Mouse (Mus musculus) ES-Bruce4 (cell line): Measurements from ENCODE around the gene Cul9. TPM values are rescaled to one million over a fixed set of nuclear protein-coding genes. Genes with fewer than 3 reads are reported as not detected.

ENCODE experiments used
- H3K27ac ChIP-seq: 2 replicates; pipeline ENCODE4 v1.5.1; 2012; ENCODE audit warnings: low read length, inconsistent platforms; ENCODE audit not compliant: insufficient read depth
- H3K27me3 ChIP-seq: 2 replicates; pipeline ENCODE4 v1.6.1; 2012; ENCODE audit warnings: mild to moderate bottlenecking, low read length, inconsistent platforms; ENCODE audit not compliant: control insufficient read depth, poor library complexity, insufficient read depth, severe bottlenecking
- H3K36me3 ChIP-seq: 2 replicates; pipeline ENCODE4 v1.6.1; 2012; ENCODE audit warnings: inconsistent platforms, mild to moderate bottlenecking, low read length, moderate library complexity; ENCODE audit not compliant: control insufficient read depth, poor library complexity, insufficient read depth, severe bottlenecking
- H3K4me1 ChIP-seq: one replicate; pipeline ENCODE4 v1.8.1; 2011; ENCODE audit warnings: low read length; ENCODE audit not compliant: control insufficient read depth, insufficient read depth
- H3K4me3 ChIP-seq: 2 replicates; pipeline ENCODE4 v1.5.1; 2011; ENCODE audit warnings: low read depth, mild to moderate bottlenecking, low read length
- H3K9ac ChIP-seq: 2 replicates; pipeline ENCODE4 v1.6.1; 2012; ENCODE audit warnings: low read depth, mild to moderate bottlenecking, inconsistent platforms; ENCODE audit not compliant: poor library complexity, severe bottlenecking
- H3K9me3 ChIP-seq: replicated peaks from 2 replicates; pipeline ENCODE4 v1.6.1; 2012; ENCODE audit warnings: mild to moderate bottlenecking, low read length, inconsistent platforms; ENCODE audit not compliant: control insufficient read depth, poor library complexity, insufficient read depth, severe bottlenecking
- CTCF ChIP-seq: IDR thresholded peaks from one replicate; pipeline ENCODE4 v1.8.1; 2011; ENCODE audit warnings: low read depth, low read length
- EP300 ChIP-seq: IDR thresholded peaks from 2 replicates; pipeline ENCODE4 v1.6.1; 2011; ENCODE audit warnings: low read depth, low read length; ENCODE audit not compliant: insufficient read depth
- POLR2A ChIP-seq: IDR thresholded peaks from one replicate; pipeline ENCODE4 v1.8.1; 2011; ENCODE audit warnings: low read length; ENCODE audit not compliant: insufficient read depth
- polyA plus RNA-seq: library from polyadenylated mRNA; stranded (reverse); fragments of >200 nt; gene quantifications from 2 replicates; pipeline ENCODE4 v1.2.4, GENCODE M21; 2011; ENCODE audit warnings: low read depth; ENCODE audit not compliant: missing spikeins, insufficient read depth, insufficient read length

The Cul9 gene
- polyA plus RNA-seq, 1 experiment, result 4.4 TPM

- Histone ChIP-seq H3K27ac (no peak overlapping the region), H3K36me3 (0 out of 2 replicates have a peak, but pooled peaks cover 4% of the 10 kb centered on the region), H3K4me1 (peaks cover 10% of the 10 kb centered on the region), H3K9me3 (no peaks in the 10 kb centered on the region), H3K9ac (no peak overlapping the region), H3K4me3 (no peak overlapping the region), H3K27me3 (no peaks in the 10 kb centered on the region)
- TF ChIP-seq POLR2A (no peak), CTCF (no peak), EP300 (no peak)
Measured at GRCm38 (mm10) chr17:46548741-46549140, 2.6 kb upstream of the Cul9 start.

GRCm38 (mm10) chr17:46547923-46548322, 1.7 kb upstream of the Cul9 start:
- TF ChIP-seq CTCF (no peak), EP300 (no peak), POLR2A (no peak)
- Histone ChIP-seq H3K27ac (no peak overlapping the region), H3K36me3 (0 out of 2 replicates have a peak, but pooled peaks cover 4% of the 10 kb centered on the region)

GRCm38 (mm10) chr17:46546995-46547394, 807 bp upstream of the Cul9 start:
- no peaks in the 10 kb centered on the region for H3K27me3 ChIP-seq
- H3K9ac ChIP-seq, result no peak overlapping the region
- 0 out of 2 replicates have a peak, but pooled peaks cover 4% of the 10 kb centered on the region for H3K36me3 ChIP-seq
- H3K4me3 ChIP-seq, result 0 out of 2 replicates have a peak overlapping the region, but pooled peaks have one; percentile 5
- TF ChIP-seq POLR2A (no peak), EP300 (0 out of 2 replicates have a peak, but pooled peaks have one; percentile 37), CTCF (no peak)
- peaks cover 6% of the 10 kb centered on the region for H3K4me1 ChIP-seq
- no peaks in the 10 kb centered on the region for H3K9me3 ChIP-seq
- H3K27ac ChIP-seq, result peak overlapping the region; percentile 11; the same call in 1 of the 2 replicates

More at GRCm38 (mm10) chr17:46547923-46548322, 1.7 kb upstream of the Cul9 start:
- H3K27me3 ChIP-seq, result no peaks in the 10 kb centered on the region
- peaks cover 6% of the 10 kb centered on the region for H3K4me1 ChIP-seq
- H3K4me3 ChIP-seq, result no peak overlapping the region
- no peak overlapping the region for H3K9ac ChIP-seq
- no peaks in the 10 kb centered on the region for H3K9me3 ChIP-seq

- Histone ChIP-seq H3K36me3 (0 out of 2 replicates have a peak, but pooled peaks cover 4% of the 10 kb centered on the region), H3K9ac (peak overlapping the region; percentile 54; the same call in 1 of the 2 replicates), H3K27me3 (no peaks in the 10 kb centered on the region), H3K9me3 (no peaks in the 10 kb centered on the region), H3K4me1 (peaks cover 6% of the 10 kb centered on the region), H3K27ac (no peak overlapping the region), H3K4me3 (peak overlapping the region; percentile 53)
- TF ChIP-seq EP300 (no peak), CTCF (no peak), POLR2A (no peak)
Measured at GRCm38 (mm10) chr17:46546591-46546990, 403 bp upstream of the Cul9 start.

GRCm38 (mm10) chr17:46543661-46544060, 2.5 kb downstream of the Cul9 start:
- 0 out of 2 replicates have a peak overlapping the region, but pooled peaks have one; percentile 16 for H3K9ac ChIP-seq
- H3K4me3 ChIP-seq, result peak overlapping the region; percentile 59
- peaks cover 4% of the 10 kb centered on the region for H3K4me1 ChIP-seq
- H3K9me3 ChIP-seq, result no peaks in the 10 kb centered on the region
- no peak overlapping the region for H3K27ac ChIP-seq
- no peaks in the 10 kb centered on the region for H3K36me3 ChIP-seq
- H3K27me3 ChIP-seq, result no peaks in the 10 kb centered on the region
- TF ChIP-seq CTCF (no peak), EP300 (no peak), POLR2A (no peak)

GRCm38 (mm10) chr17:46525579-46526307, 20.4 kb downstream of the Cul9 start:
- Histone ChIP-seq H3K9me3 (no peaks in the 10 kb centered on the region), H3K27ac (no peak overlapping the region), H3K4me3 (no peak overlapping the region), H3K27me3 (no peaks in the 10 kb centered on the region), H3K9ac (no peak overlapping the region), H3K36me3 (no peaks in the 10 kb centered on the region), H3K4me1 (no peaks in the 10 kb centered on the region)
- TF ChIP-seq CTCF (peak; percentile 99), EP300 (no peak), POLR2A (no peak)
